Mouse (Mus musculus): ENCODE measurements around the gene Nkx1-1. TPM values are rescaled to one million over a fixed set of nuclear protein-coding genes. Genes with fewer than 3 reads are reported as not detected.

Nkx1-1 gene
- not detected in 2 replicates for polyA plus RNA-seq (2012; rRNA removed)

DNA sequence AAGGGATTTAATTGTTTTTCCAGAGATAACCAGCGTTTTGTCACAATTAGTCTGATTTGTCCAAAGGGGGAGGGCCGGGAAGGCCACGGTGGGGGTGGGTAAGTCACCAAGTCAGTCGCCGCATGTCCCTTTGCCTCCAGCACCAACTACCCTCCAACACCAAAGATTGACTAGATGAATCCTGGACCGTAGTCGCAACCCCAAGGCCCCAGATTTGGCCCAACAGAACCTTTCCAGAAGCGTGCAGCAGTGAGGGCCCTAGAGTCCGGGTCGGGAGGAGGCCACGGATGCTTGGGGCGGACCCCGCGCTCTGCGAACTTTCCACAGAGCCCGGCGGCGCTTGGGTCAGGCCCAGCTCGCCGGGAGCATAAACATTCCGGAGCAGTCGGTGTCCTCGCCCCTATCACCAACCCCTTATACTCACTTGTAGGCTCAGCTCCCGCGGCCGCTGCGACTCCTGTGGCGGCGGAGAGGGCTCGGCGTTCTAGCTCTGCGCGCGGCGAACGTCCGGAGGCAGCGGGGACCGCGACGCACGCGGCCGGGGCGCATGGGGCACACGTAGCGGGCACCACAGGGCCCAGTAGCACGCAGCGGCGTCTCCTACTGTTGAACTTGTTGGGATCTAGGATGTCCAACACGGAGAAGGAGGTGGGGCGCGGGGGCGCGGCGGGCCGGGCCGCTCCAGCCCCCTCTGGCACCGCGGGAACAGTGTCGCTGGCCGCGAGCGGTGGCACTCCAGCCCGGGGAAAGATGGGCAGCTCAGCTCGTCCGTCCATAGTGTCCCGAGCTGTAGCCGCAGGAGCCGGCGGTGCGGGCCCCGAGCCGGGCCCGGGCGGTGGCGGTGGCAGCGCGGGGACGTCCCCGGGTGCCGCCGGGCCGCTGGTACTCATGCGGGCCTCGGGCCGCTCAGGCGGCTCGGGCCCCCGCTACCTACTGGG lies at the start of gene Nkx1-1:
Gene Nkx1-1 (minus strand): TSS at position 776 of the 938 bp plus-strand sequence.
- WGBS: 3% methylated on average over 80 of the region's 90 CpGs
- Histone ChIP-seq H3K27ac (ENCODE audit: insufficient read depth, low read length) (no peak within 1 kb of the TSS), H3K27me3 (ENCODE audit: control insufficient read depth, insufficient read depth, low read length) (peaks cover 43% of the 10 kb centered on the region), H3K4me3 (ENCODE audit: extremely low read depth, insufficient read depth, insufficient read length) (no peak within 1 kb of the TSS), H3K36me3 (ENCODE audit: control insufficient read depth, insufficient read depth, low read length) (no peaks in the 10 kb centered on the region), H3K4me1 (ENCODE audit: control insufficient read depth, insufficient read depth, insufficient read length) (peaks cover 12% of the 10 kb centered on the region)
- DNase-seq (ENCODE audit: low read depth in 1 of 2, low spot score in 2 of 2): no peak
- TF ChIP-seq CTCF (IDR thresholded peaks at IDR 0.05; ENCODE audit: extremely low read depth, insufficient read depth, insufficient read length, insufficient replicate concordance) (no peak), POLR2A (IDR thresholded peaks at IDR 0.05; ENCODE audit: low read depth, low read length) (no peak)

DNA sequence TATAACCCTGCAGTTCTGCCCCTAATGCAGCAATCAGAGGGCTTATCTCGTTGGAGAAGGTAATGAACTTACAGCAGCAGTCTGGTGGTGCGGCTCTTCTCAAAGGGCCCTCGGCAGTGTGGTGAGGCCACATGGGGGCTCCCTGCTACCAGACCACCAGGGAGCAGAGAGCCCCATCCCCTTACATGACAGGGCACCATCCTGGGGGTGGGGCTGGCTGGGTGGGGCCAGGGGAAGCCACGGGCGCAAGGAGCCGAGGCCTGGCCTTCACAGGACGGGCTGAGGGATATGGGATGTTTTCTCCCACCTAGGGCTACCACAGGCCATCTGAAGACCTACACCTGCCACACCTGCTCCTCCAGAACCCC lies 47.5 kb upstream of the Nkx1-1 start:
- Histone ChIP-seq H3K4me3 (ENCODE audit: extremely low read depth, insufficient read depth, insufficient read length) (no peak overlapping the region), H3K27me3 (ENCODE audit: control insufficient read depth, insufficient read depth, low read length) (no peaks in the 10 kb centered on the region), H3K36me3 (ENCODE audit: control insufficient read depth, insufficient read depth, low read length) (no peaks in the 10 kb centered on the region), H3K4me1 (ENCODE audit: control insufficient read depth, insufficient read depth, insufficient read length) (no peaks in the 10 kb centered on the region), H3K27ac (ENCODE audit: insufficient read depth, low read length) (no peak overlapping the region)
- 45% methylated on average over 7 of the region's 7 CpGs for WGBS
- TF ChIP-seq POLR2A (IDR thresholded peaks at IDR 0.05; ENCODE audit: low read depth, low read length): no peak
- TF ChIP-seq CTCF (IDR thresholded peaks at IDR 0.05; ENCODE audit: extremely low read depth, insufficient read depth, insufficient read length, insufficient replicate concordance): no peak
- no peak for DNase-seq (ENCODE audit: low read depth in 1 of 2, low spot score in 2 of 2)

DNA sequence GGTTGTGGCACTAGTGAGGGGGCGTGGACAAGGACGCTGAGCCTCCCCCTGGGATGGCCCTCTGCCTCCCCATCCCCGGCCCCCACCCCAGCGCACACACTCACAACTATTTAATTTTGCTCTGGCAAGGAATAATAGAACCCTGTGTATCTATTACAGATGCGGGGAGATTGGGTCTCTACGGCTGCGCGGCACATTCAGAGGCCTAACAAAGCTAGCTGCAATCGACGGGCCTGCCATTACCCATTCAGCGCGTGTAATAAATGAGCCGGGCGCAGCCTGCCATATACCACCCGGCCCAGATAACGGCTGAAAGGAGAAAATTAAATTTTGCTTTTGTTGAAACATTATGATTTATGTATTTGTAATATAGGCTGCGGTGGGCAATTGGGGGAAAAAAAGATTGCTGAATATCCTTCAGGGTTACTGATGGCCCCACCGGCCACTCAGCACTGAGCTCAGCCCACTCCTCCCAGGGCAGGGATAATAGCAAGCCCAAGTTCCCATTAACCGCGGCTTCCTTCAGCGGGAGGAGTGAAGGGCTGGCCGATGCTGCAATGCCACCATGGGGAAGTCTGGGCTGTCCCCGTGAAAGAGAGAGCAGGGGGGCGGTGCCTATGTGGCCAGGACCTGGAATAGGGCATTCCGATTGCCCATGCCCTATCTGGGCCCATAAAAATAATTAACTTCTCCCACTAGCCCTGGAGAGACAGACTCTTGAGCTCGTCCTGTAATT lies 47.0 kb upstream of the Nkx1-1 start:
- 63% methylated on average over 26 of the region's 26 CpGs for WGBS

DNA sequence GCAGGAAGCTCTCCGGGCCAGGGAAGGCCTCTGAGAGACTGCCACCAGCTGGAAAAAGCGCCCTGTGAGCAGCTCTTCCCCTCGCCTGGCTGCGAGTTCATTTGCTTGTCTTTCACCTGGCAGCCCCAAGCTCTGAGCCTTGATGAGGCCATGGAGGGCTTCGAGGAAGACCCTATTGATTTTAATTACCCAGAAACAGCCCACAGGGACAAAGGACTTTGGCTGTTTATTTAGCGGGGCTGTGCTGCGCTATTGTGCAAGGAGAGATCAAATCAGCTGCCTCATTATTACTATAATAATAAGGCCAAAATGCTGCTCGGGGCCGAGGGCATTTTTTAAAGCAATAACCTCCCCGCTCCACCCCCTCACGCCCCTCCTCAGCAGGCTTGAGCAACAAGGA lies 31.7 kb upstream of the Nkx1-1 start:
- H3K27me3 ChIP-seq (ENCODE audit: control insufficient read depth, insufficient read depth, low read length): no peaks in the 10 kb centered on the region
- no peak overlapping the region for H3K27ac ChIP-seq (ENCODE audit: insufficient read depth, low read length)
- H3K4me3 ChIP-seq (ENCODE audit: extremely low read depth, insufficient read depth, insufficient read length): no peak overlapping the region
- DNase-seq (ENCODE audit: low read depth in 1 of 2, low spot score in 2 of 2): no peak
- no peaks in the 10 kb centered on the region for H3K36me3 ChIP-seq (ENCODE audit: control insufficient read depth, insufficient read depth, low read length)
- WGBS: 82% methylated on average over 11 of the region's 11 CpGs
- no peak for TF ChIP-seq POLR2A (IDR thresholded peaks at IDR 0.05; ENCODE audit: low read depth, low read length)
- TF ChIP-seq CTCF (IDR thresholded peaks at IDR 0.05; ENCODE audit: extremely low read depth, insufficient read depth, insufficient read length, insufficient replicate concordance): no peak
- H3K4me1 ChIP-seq (ENCODE audit: control insufficient read depth, insufficient read depth, insufficient read length): no peaks in the 10 kb centered on the region

More for the DNA sequence above, 47.0 kb upstream of the Nkx1-1 start:
- no peak overlapping the region for H3K4me3 ChIP-seq (ENCODE audit: extremely low read depth, insufficient read depth, insufficient read length)
- no peaks in the 10 kb centered on the region for H3K4me1 ChIP-seq (ENCODE audit: control insufficient read depth, insufficient read depth, insufficient read length)
- H3K36me3 ChIP-seq (ENCODE audit: control insufficient read depth, insufficient read depth, low read length): no peaks in the 10 kb centered on the region
- H3K27ac ChIP-seq (ENCODE audit: insufficient read depth, low read length): no peak overlapping the region
- no peak for DNase-seq (ENCODE audit: low read depth in 1 of 2, low spot score in 2 of 2)
- no peaks in the 10 kb centered on the region for H3K27me3 ChIP-seq (ENCODE audit: control insufficient read depth, insufficient read depth, low read length)
- no peak for TF ChIP-seq POLR2A (IDR thresholded peaks at IDR 0.05; ENCODE audit: low read depth, low read length)
- no peak for TF ChIP-seq CTCF (IDR thresholded peaks at IDR 0.05; ENCODE audit: extremely low read depth, insufficient read depth, insufficient read length, insufficient replicate concordance)

DNA sequence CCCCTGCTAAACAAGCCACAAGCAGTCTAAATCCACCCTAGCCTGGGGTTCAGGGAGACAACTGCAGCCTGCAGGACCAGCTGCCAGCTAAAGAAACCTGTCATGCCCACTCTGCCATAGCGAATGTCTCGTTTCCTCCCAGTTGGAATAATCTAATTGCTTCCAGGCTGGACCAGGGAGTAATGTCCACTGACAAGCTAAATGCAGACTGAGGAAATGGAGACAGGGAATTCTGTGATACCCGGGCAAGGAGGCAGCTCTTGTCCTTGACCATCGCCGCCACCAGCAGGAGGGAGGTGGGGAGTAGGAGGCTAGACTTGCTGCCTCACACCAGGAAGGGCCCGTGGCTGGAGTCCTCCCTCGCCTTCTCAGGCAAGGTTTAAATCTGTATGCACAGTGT lies 30.6 kb upstream of the Nkx1-1 start:
- Histone ChIP-seq H3K36me3 (ENCODE audit: control insufficient read depth, insufficient read depth, low read length) (no peaks in the 10 kb centered on the region), H3K27ac (ENCODE audit: insufficient read depth, low read length) (no peak overlapping the region), H3K27me3 (ENCODE audit: control insufficient read depth, insufficient read depth, low read length) (no peaks in the 10 kb centered on the region), H3K4me1 (ENCODE audit: control insufficient read depth, insufficient read depth, insufficient read length) (no peaks in the 10 kb centered on the region), H3K4me3 (ENCODE audit: extremely low read depth, insufficient read depth, insufficient read length) (no peak overlapping the region)
- WGBS: 73% methylated on average over 7 of the region's 7 CpGs
- no peak for TF ChIP-seq POLR2A (IDR thresholded peaks at IDR 0.05; ENCODE audit: low read depth, low read length)
- no peak for TF ChIP-seq CTCF (IDR thresholded peaks at IDR 0.05; ENCODE audit: extremely low read depth, insufficient read depth, insufficient read length, insufficient replicate concordance)
- DNase-seq (ENCODE audit: low read depth in 1 of 2, low spot score in 2 of 2): no peak

DNA sequence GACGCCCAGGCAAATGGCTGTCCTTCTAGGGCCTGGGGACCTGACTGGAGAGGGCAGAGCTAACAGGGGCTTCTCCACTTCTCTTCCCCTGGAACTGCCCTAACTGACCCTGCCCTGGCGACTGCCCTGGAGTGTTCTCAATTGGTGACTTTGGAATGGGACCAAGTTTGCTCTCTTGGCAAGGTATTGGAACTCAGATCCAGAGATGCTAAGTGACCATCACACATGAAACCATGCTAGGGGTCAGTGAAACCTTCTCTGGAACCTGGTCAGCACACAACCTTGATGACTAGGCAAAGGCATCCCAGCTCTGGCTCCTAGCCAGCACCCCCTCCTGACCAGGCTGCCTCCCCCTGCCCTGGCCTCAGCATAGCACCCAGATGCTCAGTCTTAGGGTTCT lies 25.3 kb upstream of the Nkx1-1 start:
- WGBS: 85% methylated on average over 2 of the region's 2 CpGs

More for the DNA sequence above, 25.3 kb upstream of the Nkx1-1 start:
- DNase-seq (ENCODE audit: low read depth in 1 of 2, low spot score in 2 of 2): no peak
- Histone ChIP-seq H3K4me1 (ENCODE audit: control insufficient read depth, insufficient read depth, insufficient read length) (peaks cover 5% of the 10 kb centered on the region; the same call in 1 of the 2 replicates), H3K27ac (ENCODE audit: insufficient read depth, low read length) (no peak overlapping the region), H3K36me3 (ENCODE audit: control insufficient read depth, insufficient read depth, low read length) (no peaks in the 10 kb centered on the region), H3K4me3 (ENCODE audit: extremely low read depth, insufficient read depth, insufficient read length) (no peak overlapping the region), H3K27me3 (ENCODE audit: control insufficient read depth, insufficient read depth, low read length) (no peaks in the 10 kb centered on the region)
- TF ChIP-seq POLR2A (IDR thresholded peaks at IDR 0.05; ENCODE audit: low read depth, low read length): no peak
- TF ChIP-seq CTCF (IDR thresholded peaks at IDR 0.05; ENCODE audit: extremely low read depth, insufficient read depth, insufficient read length, insufficient replicate concordance): no peak

Measured in spleen, adult 2 months (tissue).